Mouse (Mus musculus) cerebellum, postnatal 4 days (tissue): Measurements from ENCODE around the gene Trim29.

Source experiments
- DNase-seq, 2 experiments: peaks; one replicate each; pipeline ENCODE4 v3.0.0; 2022; ENCODE audit warnings: low spot score in 2 of 2, mixed read lengths in 1 of 2

Gene Trim29

DNA sequence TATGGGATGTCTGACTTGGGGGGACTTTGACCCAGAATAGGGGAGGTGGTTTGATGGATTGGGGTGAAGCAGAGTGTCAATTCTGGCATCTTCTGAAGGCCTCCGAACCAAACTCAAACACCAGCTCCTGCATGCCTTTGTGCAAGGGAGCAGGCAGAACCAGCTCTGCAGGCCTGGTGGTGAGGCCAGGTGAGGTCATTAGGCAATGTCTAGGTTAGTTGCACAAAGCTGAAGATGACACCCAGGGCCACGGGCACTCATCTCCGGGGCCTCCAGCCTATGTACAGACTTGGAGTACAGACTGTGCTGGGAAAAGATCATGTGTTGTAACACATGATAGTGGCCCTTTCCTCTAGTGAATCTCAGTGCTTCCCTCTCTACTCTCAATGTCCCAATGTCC is 3.2 kb downstream of the Trim29 start:
- DNase-seq, result no peak

DNA sequence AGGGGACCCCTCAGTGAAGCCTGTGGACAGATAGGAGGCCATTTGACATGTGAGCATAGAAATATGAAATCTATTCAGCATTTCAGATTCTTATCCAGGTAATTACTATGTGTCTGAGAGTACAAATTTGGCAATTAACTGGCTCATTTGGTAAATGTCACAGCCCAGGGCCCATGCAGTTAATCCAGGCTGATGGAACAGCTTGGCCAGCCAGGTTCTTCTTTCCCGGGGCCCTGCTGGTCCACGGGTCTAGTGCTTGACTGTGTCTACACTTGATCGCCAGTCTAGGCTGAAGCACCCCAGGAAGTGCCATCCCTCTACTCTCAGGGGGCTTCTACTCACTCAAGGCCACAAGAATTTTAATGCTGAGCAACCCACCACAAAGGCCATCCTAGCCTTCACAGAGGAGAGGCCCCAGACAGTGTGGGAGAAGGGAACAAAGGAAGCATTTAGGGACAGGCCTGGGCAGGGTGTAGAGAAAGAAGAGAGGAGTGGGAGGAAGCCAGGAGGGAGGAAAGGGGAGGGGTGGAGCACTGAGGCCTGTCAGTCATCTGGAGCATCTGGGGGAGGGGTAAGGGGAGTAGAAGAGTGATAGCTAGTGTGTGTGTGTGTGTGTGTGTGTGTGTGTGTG is 4.8 kb downstream of the Trim29 start:
- no peak for DNase-seq

DNA sequence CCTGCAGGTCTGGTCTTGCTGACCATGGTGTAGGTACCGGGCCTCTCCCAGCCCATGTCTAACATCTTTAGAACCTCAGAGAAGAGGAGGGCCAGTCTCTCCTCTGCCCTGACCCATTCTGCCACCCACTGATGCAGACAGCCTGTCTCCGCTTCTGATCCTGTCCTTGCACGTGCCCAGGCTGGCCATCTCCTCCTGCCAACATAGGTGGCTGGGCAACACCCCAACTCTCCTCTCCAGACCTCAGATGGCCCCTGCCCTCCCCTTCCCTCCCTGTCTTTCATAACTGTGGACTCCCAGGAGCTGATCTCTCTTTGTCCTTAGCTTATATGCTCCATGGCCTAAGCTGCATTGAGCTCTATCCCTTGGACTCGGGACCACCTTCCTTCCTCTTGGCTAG is 5.8 kb downstream of the Trim29 start:
- no peak for DNase-seq

DNA sequence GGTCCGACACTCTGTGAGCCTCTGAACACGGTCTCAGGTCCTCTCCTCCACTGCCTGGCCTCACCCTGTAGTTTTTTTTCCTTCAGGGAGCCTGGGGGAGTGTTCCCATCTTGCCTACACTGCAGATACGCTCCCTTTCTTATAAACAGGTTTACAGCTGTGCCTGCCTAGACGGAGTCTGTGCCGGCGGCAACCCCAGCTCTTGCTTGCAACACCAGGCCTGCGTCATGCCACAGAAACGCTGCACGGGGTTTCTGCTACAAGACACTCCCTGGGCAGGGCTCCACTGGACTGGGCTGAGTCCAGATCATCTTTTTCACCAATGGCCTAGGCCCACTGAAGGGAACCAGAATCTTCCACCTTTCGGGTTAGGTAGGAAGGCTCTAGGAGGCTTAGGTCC is 8.0 kb downstream of the Trim29 start:
- DNase-seq, result no peak

DNA sequence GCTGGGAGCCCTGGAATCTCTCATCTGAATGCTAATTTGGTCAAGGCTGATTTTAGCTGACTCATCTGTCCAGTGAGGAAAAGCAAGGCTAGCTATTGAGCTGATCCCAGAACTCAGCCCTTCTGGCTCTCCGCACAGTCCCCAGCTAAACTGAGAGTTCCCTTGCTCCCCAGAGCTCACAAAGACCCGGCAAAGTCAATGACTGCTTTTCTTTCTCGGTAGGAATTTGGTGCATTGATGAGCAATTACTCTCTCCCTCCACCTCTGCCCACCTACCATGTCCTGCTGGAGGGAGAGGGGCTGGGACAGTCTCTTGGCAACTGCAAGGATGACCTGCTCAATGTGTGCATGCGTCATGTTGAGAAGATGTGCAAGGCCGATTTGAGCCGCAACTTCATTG is 11.3 kb downstream of the Trim29 start:
- DNase-seq, result no peak

DNA sequence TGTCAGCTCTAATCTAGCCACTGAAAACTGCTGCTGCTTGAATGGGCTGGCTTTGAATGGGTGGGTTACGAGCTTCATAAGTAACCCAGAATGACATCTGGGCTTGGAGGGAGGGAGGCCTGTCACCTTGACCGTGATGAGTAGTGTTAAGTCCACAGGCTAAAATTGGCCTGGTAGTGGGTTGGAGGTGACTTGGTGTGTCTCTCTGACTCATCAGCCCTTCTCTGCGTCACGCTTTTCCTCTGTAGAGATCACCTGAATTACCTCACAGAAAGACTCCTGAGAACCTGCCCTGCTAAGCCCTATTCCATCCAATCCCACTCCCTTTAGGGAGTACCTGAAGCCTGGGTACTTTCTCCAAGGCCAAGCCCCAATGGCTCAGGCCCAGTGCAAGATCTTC is 12.0 kb downstream of the Trim29 start:
- DNase-seq, result no peak

DNA sequence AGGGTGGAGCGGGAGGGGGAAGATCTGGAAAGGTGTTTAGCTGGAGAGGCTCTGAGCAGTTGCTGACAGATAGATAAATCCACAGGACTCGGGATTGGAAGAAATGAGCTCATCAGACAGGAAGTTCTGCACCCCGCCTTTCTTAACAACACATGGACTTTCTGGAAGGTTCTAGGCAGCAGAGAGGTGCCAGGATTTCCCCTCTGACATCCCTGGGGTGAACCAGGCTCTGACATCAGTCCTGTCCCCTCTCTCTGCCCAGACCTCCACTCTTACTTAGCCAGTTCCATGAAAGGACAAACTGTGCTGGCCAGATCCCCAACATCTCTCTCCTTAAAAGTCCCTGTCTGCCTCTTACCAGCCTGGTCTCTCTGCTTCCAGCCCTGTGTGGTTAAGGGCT is 14.8 kb downstream of the Trim29 start:
- no peak for DNase-seq

DNA sequence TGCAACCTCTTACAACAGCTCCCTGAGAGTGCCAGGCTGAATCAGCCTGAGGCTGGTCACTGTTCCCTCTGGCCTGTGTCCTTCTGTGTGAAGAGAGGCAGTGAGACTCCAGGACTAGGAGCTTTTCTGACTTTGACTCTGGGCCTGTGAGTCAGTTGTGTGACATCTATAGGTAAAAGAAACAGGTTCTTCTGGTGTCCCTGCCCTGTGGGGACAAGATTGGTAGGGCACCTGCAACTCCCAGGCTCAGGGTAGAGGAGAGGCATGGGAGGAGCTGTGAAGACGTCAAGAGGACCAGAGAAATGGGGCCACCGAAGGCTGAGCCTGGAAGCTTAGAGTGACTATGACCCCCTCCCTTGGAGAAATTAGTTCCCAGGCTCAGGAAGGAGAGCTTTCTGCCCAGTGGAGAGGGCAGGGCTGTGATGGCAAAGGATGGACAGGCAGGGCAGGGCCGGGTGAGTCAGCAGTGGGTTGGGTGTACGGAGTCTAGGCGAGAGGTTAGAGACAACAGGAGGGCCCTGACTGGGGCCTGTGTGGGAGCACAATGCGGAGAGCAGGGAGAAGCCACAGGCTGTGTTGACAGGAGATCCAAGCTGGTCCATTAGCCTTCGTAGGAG is 15.5 kb downstream of the Trim29 start:
- DNase-seq, result no peak

- DNase-seq, result peak in 1 of 2 experiments; percentile 38
These were observed 16.8 kb downstream of the Trim29 start for GRCm38 (mm10) chr9:43327182-43328129.

DNA sequence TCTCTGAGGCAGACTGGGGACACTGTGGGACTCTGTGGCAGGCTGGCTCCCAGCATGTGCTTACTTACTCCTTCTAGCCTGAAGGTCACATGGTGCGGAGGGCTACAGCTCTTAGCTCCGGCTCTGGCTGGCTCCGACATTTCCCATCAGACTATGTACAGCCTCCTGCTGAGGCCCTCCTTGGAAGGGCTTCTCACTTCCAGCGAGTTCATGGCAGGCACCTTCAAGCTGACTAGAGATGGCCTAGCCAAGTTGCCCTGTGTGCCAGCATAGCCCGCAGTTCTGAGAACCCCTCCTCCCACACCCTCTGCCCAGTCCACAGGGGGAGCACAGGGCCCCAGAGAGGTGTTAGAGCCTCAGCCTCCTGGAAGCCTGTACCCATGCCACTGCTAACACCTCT is 19.8 kb downstream of the Trim29 start:
- peak in 1 of 2 experiments; percentile 23 for DNase-seq

- peak; percentile 49 to 72 for DNase-seq
These were observed 21.1 kb downstream of the Trim29 start for GRCm38 (mm10) chr9:43331476-43332471.

DNA sequence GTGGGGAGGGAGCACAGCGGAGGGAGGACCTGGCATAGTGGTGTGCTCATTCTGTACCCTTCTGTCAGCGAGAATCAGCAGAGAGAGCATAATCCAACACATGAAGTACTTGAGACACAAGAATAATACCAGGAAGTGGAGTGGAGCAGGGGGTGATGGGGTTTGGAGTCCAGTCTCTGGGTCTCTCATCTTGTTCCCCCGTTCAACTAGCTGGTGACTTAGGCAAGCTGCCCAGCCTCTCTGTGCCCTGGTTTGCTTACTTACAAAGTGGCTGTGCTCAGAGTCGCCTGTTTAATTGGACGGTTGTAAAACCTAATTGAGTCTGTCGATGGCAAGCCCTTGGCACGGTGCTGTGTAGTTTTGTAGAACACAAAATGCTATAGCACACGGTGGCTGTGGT is 23.8 kb downstream of the Trim29 start:
- no peak for DNase-seq

DNA sequence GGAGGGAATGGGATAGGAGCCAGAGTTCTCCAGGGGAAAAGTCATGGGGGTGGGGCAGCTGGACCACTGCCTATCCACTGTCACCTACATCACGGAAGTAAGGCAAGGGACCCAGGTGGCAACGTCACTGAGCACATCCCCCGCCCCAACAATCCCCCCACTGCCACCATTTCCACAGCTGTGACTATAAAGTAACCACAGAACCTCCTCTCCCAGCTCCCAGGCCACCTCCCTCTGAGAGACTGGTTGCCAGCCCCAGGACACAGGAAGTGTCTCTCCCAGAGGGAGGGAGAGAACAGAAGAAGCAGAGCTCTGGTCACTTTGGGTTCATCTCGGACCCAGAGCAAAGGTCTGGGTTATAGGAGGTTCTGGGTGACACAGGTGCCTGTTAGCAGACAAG is 27.0 kb downstream of the Trim29 start:
- DNase-seq, result no peak

GRCm38 (mm10) chr9:43338067-43338466 is 27.4 kb downstream of the Trim29 start:
- DNase-seq, result peak in 1 of 2 experiments; percentile 48

DNA sequence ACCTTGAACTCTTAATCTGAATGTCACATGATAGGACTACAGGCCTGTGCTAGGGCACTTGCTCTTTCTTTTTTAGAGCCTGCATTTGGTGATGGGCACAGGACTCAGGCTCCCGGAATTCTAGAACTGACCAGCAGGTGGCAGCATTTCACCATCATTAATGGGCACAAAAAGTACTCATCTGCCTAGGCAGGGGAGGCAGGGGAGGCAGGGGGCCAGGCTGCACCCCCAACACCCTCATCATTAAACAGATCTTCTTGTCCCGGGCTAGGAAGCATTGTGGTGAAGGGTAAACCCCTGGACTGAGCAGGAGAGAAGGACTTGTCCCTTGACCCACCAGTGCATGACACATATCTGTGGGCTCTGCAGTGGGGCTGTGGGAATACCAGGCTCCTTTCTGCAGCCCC is 29.0 kb downstream of the Trim29 start:
- DNase-seq, result peak; percentile 75 to 87

- no peak for DNase-seq
These were observed 39.4 kb downstream of the Trim29 start for GRCm38 (mm10) chr9:43350089-43350488.

- DNase-seq, result no peak
These were observed 40.4 kb downstream of the Trim29 start for GRCm38 (mm10) chr9:43351015-43351414.

DNA sequence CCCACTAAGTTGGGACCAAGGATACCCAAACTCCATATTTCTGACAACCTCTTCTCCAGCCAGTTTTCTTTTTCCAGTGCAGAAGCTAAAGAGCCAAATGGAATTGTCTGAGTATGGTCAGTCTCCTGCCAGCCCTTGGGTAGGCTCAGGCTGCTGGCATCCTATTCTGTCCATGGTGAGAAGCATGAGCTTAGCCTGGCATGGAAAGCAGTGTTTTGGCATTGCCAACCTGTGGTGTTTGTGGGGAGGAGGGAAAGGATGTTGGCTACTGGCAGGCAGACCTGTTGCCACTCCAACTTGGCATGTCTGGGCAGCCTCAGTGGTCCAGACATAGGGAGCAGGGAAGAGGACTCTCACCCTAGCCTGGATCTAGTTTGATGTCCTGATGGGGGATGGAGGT is 46.4 kb downstream of the Trim29 start:
- DNase-seq, result no peak

DNA sequence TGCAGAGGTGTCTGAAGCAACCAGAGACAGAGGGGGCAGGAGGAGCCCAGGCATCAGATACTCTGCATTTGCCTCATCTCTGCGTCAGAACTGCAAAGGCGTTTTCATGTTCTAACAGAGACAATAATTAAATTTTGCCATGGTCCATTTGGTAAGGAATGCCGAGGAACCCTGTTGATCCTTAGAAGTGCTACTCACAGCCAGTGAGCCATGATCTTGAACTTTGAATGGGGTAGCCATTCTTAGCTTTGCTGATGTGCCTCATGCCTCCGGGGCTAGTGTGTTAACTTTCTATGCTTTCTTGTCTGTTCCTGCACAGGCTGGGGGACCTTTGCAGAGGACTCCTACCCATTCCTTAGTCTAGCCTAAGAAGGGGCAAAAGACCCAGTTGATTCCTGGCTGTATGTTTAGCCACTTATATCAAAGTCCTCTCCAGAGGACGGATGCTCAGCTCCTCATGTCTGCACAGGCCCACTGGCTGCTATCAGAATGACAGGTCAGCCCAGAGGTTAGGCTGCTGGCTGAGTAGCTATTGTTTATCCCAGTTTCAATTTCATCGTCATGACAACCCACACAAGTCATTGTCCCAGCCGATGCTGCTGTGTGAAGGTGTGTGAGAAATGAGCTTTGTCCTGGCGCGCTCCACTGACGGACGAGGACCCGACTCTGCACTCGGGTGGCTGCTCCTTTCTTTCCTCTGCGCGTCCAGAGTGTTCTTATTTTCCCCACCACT is 48.1 kb downstream of the Trim29 start:
- DNase-seq, result no peak

- no peak for DNase-seq
These were observed 58.1 kb downstream of the Trim29 start for GRCm38 (mm10) chr9:43368781-43369180.

- DNase-seq, result no peak
These were observed 73.2 kb downstream of the Trim29 start for GRCm38 (mm10) chr9:43383871-43384270.
